Mouse (Mus musculus) G1E (cell line): ENCODE results near the gene Mcrip1.

Experiments
- CTCF ChIP-seq: IDR thresholded peaks from 2 replicates; pipeline ENCODE4 v1.5.1; 2012; ENCODE audit warnings: low read depth, low read length, inconsistent platforms, mixed read lengths
- GATA1 ChIP-seq: IDR thresholded peaks from 2 replicates; pipeline ENCODE4 v1.6.1; 2012; ENCODE audit warnings: borderline replicate concordance, low read length, inconsistent platforms, mixed read lengths
- GATA2 ChIP-seq: IDR thresholded peaks from 2 replicates; pipeline ENCODE4 v1.6.1; 2012; ENCODE audit warnings: low read depth, low read length, inconsistent platforms, borderline replicate concordance
- POLR2AphosphoS5 ChIP-seq: IDR thresholded peaks from 2 replicates; pipeline ENCODE4 v1.6.1; 2012; ENCODE audit warnings: low read depth, low read length, inconsistent platforms; ENCODE audit not compliant: insufficient replicate concordance
- TAL1 ChIP-seq: conservative IDR thresholded peaks from 2 replicates; pipeline ENCODE4 v1.6.1; 2012; ENCODE audit warnings: low read depth, low read length, inconsistent platforms, mixed read lengths

DNA sequence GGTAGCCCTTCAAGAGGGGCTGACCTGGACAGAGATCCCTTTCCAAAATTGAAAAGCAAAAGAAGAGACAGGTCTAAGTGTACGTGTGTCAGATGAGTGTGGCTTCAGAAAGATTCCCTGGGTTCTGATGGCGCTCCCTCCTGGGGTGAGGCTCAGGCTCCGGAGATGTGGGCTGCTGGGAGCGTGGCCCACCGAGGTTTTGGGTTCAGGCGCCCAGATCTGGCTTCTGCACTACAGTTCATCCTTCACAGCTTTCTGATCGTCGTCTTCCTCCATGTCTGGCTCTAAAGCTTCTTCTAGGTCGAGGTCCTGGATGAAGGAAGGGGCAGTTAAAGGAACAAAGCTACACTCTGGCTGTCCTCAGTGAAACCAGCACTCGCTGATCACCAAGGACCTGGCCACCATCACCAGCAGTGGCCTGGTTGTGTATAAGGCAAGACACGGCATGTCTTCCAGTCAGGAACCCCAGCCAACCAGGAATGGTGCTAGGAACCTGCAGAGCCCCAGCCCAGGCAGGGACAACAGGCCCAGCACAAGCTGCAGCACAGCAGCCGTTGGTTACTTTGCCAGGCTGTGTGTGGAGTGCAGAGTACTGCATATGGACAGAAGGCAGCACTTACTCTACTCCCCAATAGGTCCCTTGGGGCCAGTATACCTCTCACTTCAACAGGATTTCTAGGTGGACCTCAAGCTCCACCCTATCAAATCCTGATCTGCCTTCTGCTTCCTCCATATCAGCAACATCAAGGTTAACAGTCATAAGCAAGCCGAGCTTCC, 11.6 kb upstream of the Mcrip1 start:
- TF ChIP-seq CTCF (no peak), GATA2 (no peak), POLR2AphosphoS5 (no peak), GATA1 (no peak), TAL1 (no peak)
